Mouse (Mus musculus) thymus, postnatal 14 days (tissue): ENCODE data around the gene Gm20918.
"Not testable (repeated sequence)": the region's sequence is repeated elsewhere in the genome, so short reads cannot be mapped to it uniquely, and the experiment has no call there.

Source experiments
- DNase-seq: peaks from one replicate; pipeline ENCODE4 v3.0.0; 2021

The Gm20918 gene

DNA sequence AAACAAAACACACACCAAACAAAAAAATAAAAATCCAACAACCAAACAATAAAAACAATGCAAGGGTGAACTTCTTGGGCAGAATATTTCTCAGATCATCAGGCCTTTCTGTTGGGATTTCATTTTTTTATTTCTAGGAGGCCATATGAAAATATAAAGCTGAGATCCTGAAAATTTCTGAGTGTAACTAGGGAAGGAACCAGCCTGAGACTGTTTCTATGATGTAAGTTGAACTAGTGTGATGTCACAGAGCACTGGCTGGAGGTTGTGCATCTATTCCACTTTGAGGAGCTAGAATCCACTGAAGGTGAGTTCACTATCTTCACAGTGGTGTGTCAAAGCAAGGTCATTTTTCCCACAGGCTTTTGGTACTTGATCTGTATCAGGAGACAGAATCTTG is at the start of gene Gm20918:
Gm20918 (plus strand) TSS at position 301 of the 400 bp plus-strand sequence.
- DNase-seq = not testable (repeated sequence)
